Mouse (Mus musculus) lung, postnatal 0 days (tissue): Measurements from ENCODE around the gene Sec22b.

Source experiments
- CTCF ChIP-seq: IDR thresholded peaks from 2 replicates; pipeline ENCODE4 v1.5.1; 2016; ENCODE audit warnings: antibody characterized with exemption, mild to moderate bottlenecking
- EP300 ChIP-seq: IDR thresholded peaks from 2 replicates; pipeline ENCODE4 v1.6.1; 2016; ENCODE audit warnings: antibody characterized with exemption, mild to moderate bottlenecking, control low read depth

DNA sequence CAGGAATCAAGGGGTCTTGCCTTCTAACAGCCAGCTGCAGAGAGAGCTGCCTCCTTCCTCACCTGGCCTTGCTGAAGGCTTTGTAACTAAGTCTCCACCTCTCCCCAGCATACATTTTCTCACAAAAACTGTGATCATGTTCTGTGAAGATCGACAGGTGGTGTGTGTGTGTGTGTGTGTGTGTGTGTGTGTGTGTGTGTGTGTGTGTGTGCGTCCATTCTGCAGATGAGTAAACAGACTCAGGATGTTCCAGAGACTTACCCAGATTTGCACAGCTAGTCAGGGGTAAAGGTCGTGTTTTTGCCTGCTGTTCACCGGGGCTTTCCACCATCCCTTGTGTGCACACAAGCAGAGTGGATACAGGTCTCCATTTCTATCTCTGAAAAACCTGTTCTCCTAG is 71.7 kb downstream of the Sec22b start:
- TF ChIP-seq CTCF, result no peak
- TF ChIP-seq EP300, result no peak
